Mouse (Mus musculus) erythroblast, embryonic 14.5 days (primary cell): ENCODE data around the gene Mapt. TPM values are rescaled to one million over a fixed set of nuclear protein-coding genes. Genes with fewer than 3 reads are reported as not detected.
A peak's percentile ranks its signal among the peaks of the same experiment; 100 is the strongest.

ENCODE experiments used
- H3K27me3 ChIP-seq: 2 replicates; pipeline ENCODE4 v1.6.1; 2012; ENCODE audit warnings: inconsistent platforms; ENCODE audit not compliant: control insufficient read depth
- H3K36me3 ChIP-seq: 2 replicates; pipeline ENCODE4 v1.6.1; 2012; ENCODE audit warnings: mild to moderate bottlenecking, inconsistent platforms; ENCODE audit not compliant: control insufficient read depth
- H3K4me1 ChIP-seq: 2 replicates; pipeline ENCODE4 v1.6.1; 2012; ENCODE audit warnings: inconsistent platforms; ENCODE audit not compliant: control insufficient read depth
- H3K4me3 ChIP-seq: replicated peaks from 2 replicates; pipeline ENCODE3; 2012; ENCODE audit warnings: moderate library complexity, mild to moderate bottlenecking, inconsistent platforms
- H3K9me3 ChIP-seq: 2 replicates; pipeline ENCODE4 v1.6.1; 2012; ENCODE audit warnings: low read length, inconsistent platforms, mixed read lengths; ENCODE audit not compliant: control insufficient read depth
- GATA1 ChIP-seq: IDR thresholded peaks from 2 replicates; pipeline ENCODE4 v1.6.1; 2012; ENCODE audit warnings: low read length, inconsistent platforms, mixed read lengths
- TAL1 ChIP-seq: IDR thresholded peaks from 3 replicates; pipeline ENCODE4 v1.6.1; 2012; ENCODE audit warnings: low read length, inconsistent platforms, mixed read lengths
- polyA plus RNA-seq: library from polyadenylated mRNA; stranded (reverse); fragments of >175 nt; gene quantifications from 2 replicates; pipeline ENCODE4 v1.2.3, GENCODE M21; 2012

The Mapt gene
- polyA plus RNA-seq, 1 experiment = not detected

GRCm38 (mm10) chr11:104281501-104281900, 50.3 kb downstream of the Mapt start:
- Histone ChIP-seq H3K36me3 (no peaks in the 10 kb centered on the region), H3K4me1 (peaks cover 6% of the 10 kb centered on the region), H3K9me3 (no peaks in the 10 kb centered on the region), H3K4me3 (no peak overlapping the region), H3K27me3 (peaks cover 31% of the 10 kb centered on the region)
- no peak for TF ChIP-seq GATA1
- no peak for TF ChIP-seq TAL1

GRCm38 (mm10) chr11:104287113-104287512, 55.9 kb downstream of the Mapt start:
- Histone ChIP-seq H3K27me3 (peaks cover 5% of the 10 kb centered on the region), H3K9me3 (no peaks in the 10 kb centered on the region; the same call in 1 of the 2 replicates), H3K4me3 (no peak overlapping the region), H3K4me1 (peaks cover 21% of the 10 kb centered on the region), H3K36me3 (no peaks in the 10 kb centered on the region)
- TF ChIP-seq TAL1 (no peak), GATA1 (no peak)

GRCm38 (mm10) chr11:104288835-104289198, 57.6 kb downstream of the Mapt start:
- TF ChIP-seq TAL1 = no peak
- no peak for TF ChIP-seq GATA1
- H3K4me1 ChIP-seq = peaks cover 38% of the 10 kb centered on the region

GRCm38 (mm10) chr11:104289199-104290031, 58.2 kb downstream of the Mapt start:
- H3K36me3 ChIP-seq = no peaks in the 10 kb centered on the region
- no peak overlapping the region for H3K4me3 ChIP-seq
- peaks cover 4% of the 10 kb centered on the region for H3K27me3 ChIP-seq
- TF ChIP-seq GATA1 = no peak
- no peak for TF ChIP-seq TAL1
- peaks cover 44% of the 10 kb centered on the region for H3K4me1 ChIP-seq
- H3K9me3 ChIP-seq = no peaks in the 10 kb centered on the region; the same call in 1 of the 2 replicates

More at GRCm38 (mm10) chr11:104288835-104289198, 57.6 kb downstream of the Mapt start:
- Histone ChIP-seq H3K36me3 (no peaks in the 10 kb centered on the region), H3K4me3 (no peak overlapping the region), H3K27me3 (peaks cover 4% of the 10 kb centered on the region), H3K9me3 (no peaks in the 10 kb centered on the region; the same call in 1 of the 2 replicates)

GRCm38 (mm10) chr11:104292443-104293220, 61.4 kb downstream of the Mapt start:
- no peaks in the 10 kb centered on the region for H3K27me3 ChIP-seq
- peak overlapping the region; percentile 33 for H3K4me3 ChIP-seq
- H3K9me3 ChIP-seq = no peaks in the 10 kb centered on the region
- H3K36me3 ChIP-seq = no peaks in the 10 kb centered on the region; the same call in 1 of the 2 replicates
- peaks cover 59% of the 10 kb centered on the region for H3K4me1 ChIP-seq
- TF ChIP-seq GATA1 = no peak
- TF ChIP-seq TAL1 = no peak

- Histone ChIP-seq H3K9me3 (no peaks in the 10 kb centered on the region), H3K4me1 (peaks cover 59% of the 10 kb centered on the region), H3K36me3 (no peaks in the 10 kb centered on the region; the same call in 1 of the 2 replicates), H3K4me3 (peak overlapping the region; percentile 33), H3K27me3 (no peaks in the 10 kb centered on the region)
- TF ChIP-seq GATA1 = peak; percentile 18; the same call in 1 of the 2 replicates
- no peak; the same call in 2 of the 3 replicates for TF ChIP-seq TAL1
Observed at GRCm38 (mm10) chr11:104293241-104293640, 62.1 kb downstream of the Mapt start.

GRCm38 (mm10) chr11:104295145-104295544, 64.0 kb downstream of the Mapt start:
- H3K36me3 ChIP-seq = no peaks in the 10 kb centered on the region; the same call in 1 of the 2 replicates
- peaks cover 49% of the 10 kb centered on the region for H3K4me1 ChIP-seq
- H3K9me3 ChIP-seq = no peaks in the 10 kb centered on the region
- H3K4me3 ChIP-seq = no peak overlapping the region
- no peaks in the 10 kb centered on the region for H3K27me3 ChIP-seq
- TF ChIP-seq TAL1 = no peak
- TF ChIP-seq GATA1 = no peak

- H3K4me1 ChIP-seq = peaks cover 45% of the 10 kb centered on the region
- H3K27me3 ChIP-seq = no peaks in the 10 kb centered on the region
- H3K9me3 ChIP-seq = no peaks in the 10 kb centered on the region
- no peaks in the 10 kb centered on the region; the same call in 1 of the 2 replicates for H3K36me3 ChIP-seq
- H3K4me3 ChIP-seq = no peak overlapping the region
- no peak for TF ChIP-seq TAL1
- no peak for TF ChIP-seq GATA1
Observed at GRCm38 (mm10) chr11:104295656-104296055, 64.5 kb downstream of the Mapt start.

GRCm38 (mm10) chr11:104297671-104298070, 66.5 kb downstream of the Mapt start:
- Histone ChIP-seq H3K27me3 (no peaks in the 10 kb centered on the region), H3K4me3 (no peak overlapping the region), H3K36me3 (no peaks in the 10 kb centered on the region; the same call in 1 of the 2 replicates), H3K4me1 (peaks cover 39% of the 10 kb centered on the region), H3K9me3 (no peaks in the 10 kb centered on the region)
- no peak for TF ChIP-seq TAL1
- no peak for TF ChIP-seq GATA1
